Mouse (Mus musculus) limb, embryonic 14.5 days (tissue): ENCODE measurements at regions not wholly inside any gene's neighbourhood (a gene's known extent, or its start where the extent isn't known, plus 50 kb on each side); places are given as distances from the start of the nearest gene placed in this dataset.

Source experiments
- ATAC-seq: fragments of 200-750 bp; cut with Nextera tagmentation; 2 replicates; pipeline ENCODE4 v1.8.0; 2017; ENCODE audit warnings: low read depth, moderate number of reproducible peaks, moderate TSS enrichment; ENCODE audit not compliant: low FRiP score
- DNase-seq: peaks from one replicate; pipeline ENCODE4 v3.0.0-alpha.2; 2015; ENCODE audit warnings: low spot score
- H3K27ac ChIP-seq: fragments of 300-500 bp; sonication (generic); replicated peaks from 2 replicates; pipeline ENCODE4 v1.5.1; 2014; ENCODE audit warnings: low read depth, mild to moderate bottlenecking, low read length, moderate library complexity, mixed read lengths
- H3K27me3 ChIP-seq: fragments of 300-500 bp; sonication (generic); 2 replicates; pipeline ENCODE4 v1.6.1; 2014; ENCODE audit warnings: low read length, mixed read lengths; ENCODE audit not compliant: control insufficient read depth, insufficient read depth
- H3K36me3 ChIP-seq: fragments of 300-500 bp; sonication (generic); 2 replicates; pipeline ENCODE4 v1.6.1; 2014; ENCODE audit warnings: mild to moderate bottlenecking, low read length, moderate library complexity, mixed read lengths; ENCODE audit not compliant: control insufficient read depth, insufficient read depth
- H3K4me1 ChIP-seq: fragments of 300-500 bp; sonication (generic); 2 replicates; pipeline ENCODE4 v1.6.1; 2014; ENCODE audit warnings: antibody characterized with exemption, low read length, mixed read lengths; ENCODE audit not compliant: control insufficient read depth, insufficient read depth
- H3K4me2 ChIP-seq: fragments of 300-500 bp; sonication (generic); replicated peaks from 2 replicates; pipeline ENCODE4 v1.6.1; 2014; ENCODE audit warnings: low read depth, mild to moderate bottlenecking, low read length, moderate library complexity; ENCODE audit not compliant: severe bottlenecking
- H3K4me3 ChIP-seq: fragments of 300-500 bp; sonication (generic); replicated peaks from 2 replicates; pipeline ENCODE4 v1.5.1; 2014; ENCODE audit warnings: low read length
- H3K9ac ChIP-seq: fragments of 300-500 bp; sonication (generic); 2 replicates; pipeline ENCODE4 v1.6.1; 2014; ENCODE audit warnings: mild to moderate bottlenecking, low read depth, low read length, moderate library complexity; ENCODE audit not compliant: severe bottlenecking
- H3K9me3 ChIP-seq: fragments of 300-500 bp; sonication (generic); 2 replicates; pipeline ENCODE4 v1.6.1; 2016; ENCODE audit warnings: low read length; ENCODE audit not compliant: control insufficient read depth
- POLR2A ChIP-seq: fragments of 200-500 bp; IDR thresholded peaks from 2 replicates; pipeline ENCODE4 v1.8.0; 2012; ENCODE audit warnings: inconsistent platforms, mild to moderate bottlenecking, moderate library complexity, borderline replicate concordance; ENCODE audit not compliant: insufficient read depth, insufficient read length; ENCODE audit errors: extremely low read depth
- WGBS: fragments of 180-500 bp; shearing (Covaris S2); extraction: QIAGEN DNeasy Blood & Tissue Kit; methylation state at CpG from one replicate; pipeline ENCODE4 v1.1.7; 2014; 5-methylcytosine and 5-hydroxymethylcytosine counted together

- Histone ChIP-seq H3K36me3 (no peaks in the 10 kb centered on the region), H3K4me1 (no peaks in the 10 kb centered on the region), H3K27ac (no peak overlapping the region), H3K4me3 (no peak overlapping the region), H3K4me2 (no peak overlapping the region), H3K9ac (no peak overlapping the region), H3K27me3 (0 out of 2 replicates have a peak, but pooled peaks cover 4% of the 10 kb centered on the region), H3K9me3 (no peaks in the 10 kb centered on the region)
- no peak for ATAC-seq
- no peak for TF ChIP-seq POLR2A
- WGBS = 72% methylated on average over 2 of the region's 2 CpGs
- DNase-seq = no peak
Measured at GRCm38 (mm10) chrX:158615096-158615495, 572.0 kb upstream of the Cnksr2 start.

DNA sequence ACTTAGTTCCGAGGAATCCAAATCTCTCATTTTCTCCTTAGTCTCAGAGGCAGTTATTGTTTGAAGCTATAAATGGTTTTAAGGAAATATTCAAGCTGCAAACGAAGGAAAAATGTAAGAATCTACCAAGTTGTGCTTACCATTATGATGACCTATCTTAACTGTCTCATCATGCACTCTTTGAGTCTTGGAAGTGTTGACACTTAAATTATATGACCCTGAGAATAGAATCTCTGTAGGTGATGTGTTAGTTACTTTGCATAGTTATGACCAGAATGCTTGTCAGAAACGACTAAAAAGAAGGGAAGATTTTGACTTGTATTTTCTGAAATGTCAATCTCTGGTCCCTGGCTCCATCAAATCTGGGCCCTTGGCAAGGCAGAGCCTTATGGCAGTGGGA is 582.7 kb upstream of the Rps6ka3 start:
- no peak for TF ChIP-seq POLR2A
- ATAC-seq = no peak
- H3K36me3 ChIP-seq = no peaks in the 10 kb centered on the region
- DNase-seq = no peak
- H3K4me2 ChIP-seq = no peak overlapping the region
- no peak overlapping the region for H3K9ac ChIP-seq
- no peaks in the 10 kb centered on the region for H3K9me3 ChIP-seq
- H3K27ac ChIP-seq = no peak overlapping the region
- no peaks in the 10 kb centered on the region for H3K27me3 ChIP-seq
- H3K4me3 ChIP-seq = no peak overlapping the region
- H3K4me1 ChIP-seq = no peaks in the 10 kb centered on the region
- WGBS = 63% methylated on average over 3 of the region's 3 CpGs

DNA sequence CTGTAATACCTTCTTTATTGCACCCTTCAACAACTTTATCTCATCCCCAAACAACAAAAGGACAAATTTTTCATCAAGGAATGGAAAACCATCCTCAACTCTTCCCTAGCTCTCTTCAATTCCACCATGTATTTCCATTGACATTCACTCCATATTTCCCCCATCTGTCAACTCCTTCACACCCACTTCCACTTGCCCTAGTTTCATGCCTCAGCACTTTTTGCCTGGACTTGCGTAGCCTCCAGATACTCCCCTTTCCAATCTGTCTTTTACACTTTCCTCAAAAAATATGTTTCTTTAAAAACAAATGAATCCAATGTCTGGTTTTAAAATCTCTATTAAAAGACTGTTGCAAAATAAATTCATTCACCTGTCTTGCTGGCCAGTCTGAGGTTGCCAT is 577.7 kb upstream of the Rps6ka3 start:
- 87% methylated on average over 1 of the region's 1 CpGs for WGBS
- H3K4me1 ChIP-seq = no peaks in the 10 kb centered on the region
- H3K9ac ChIP-seq = no peak overlapping the region
- TF ChIP-seq POLR2A = no peak
- no peak for DNase-seq
- ATAC-seq = no peak
- no peak overlapping the region for H3K4me3 ChIP-seq
- H3K27me3 ChIP-seq = no peaks in the 10 kb centered on the region
- no peaks in the 10 kb centered on the region for H3K36me3 ChIP-seq
- no peak overlapping the region for H3K4me2 ChIP-seq
- H3K9me3 ChIP-seq = no peaks in the 10 kb centered on the region
- H3K27ac ChIP-seq = no peak overlapping the region

DNA sequence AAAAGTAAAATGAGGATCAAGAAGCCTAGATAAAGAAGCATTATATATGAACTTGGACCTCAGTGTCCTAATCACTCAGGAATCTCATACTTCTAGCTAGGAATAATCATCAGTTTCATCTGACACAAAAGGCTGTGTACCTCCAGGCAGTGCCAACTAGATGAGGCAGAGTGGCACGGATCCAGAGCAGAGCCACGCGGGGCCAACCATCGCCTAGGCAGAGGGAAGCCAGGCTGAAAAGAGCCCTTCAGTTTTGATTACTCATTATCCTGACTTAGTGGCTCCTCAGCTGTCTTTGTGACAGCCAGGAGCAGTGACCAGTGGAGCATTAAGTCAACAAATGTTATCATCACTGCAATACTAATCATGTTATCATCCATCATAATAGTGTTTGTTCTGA is 557.9 kb upstream of the Rps6ka3 start:
- DNase-seq (no peak), ATAC-seq (no peak)
- H3K4me1 ChIP-seq = no peaks in the 10 kb centered on the region
- H3K4me2 ChIP-seq = no peak overlapping the region
- no peak overlapping the region for H3K4me3 ChIP-seq
- 89% methylated on average over 4 of the region's 4 CpGs for WGBS
- no peaks in the 10 kb centered on the region for H3K36me3 ChIP-seq
- H3K9me3 ChIP-seq = no peaks in the 10 kb centered on the region
- no peak overlapping the region for H3K27ac ChIP-seq
- H3K27me3 ChIP-seq = no peaks in the 10 kb centered on the region
- H3K9ac ChIP-seq = no peak overlapping the region
- TF ChIP-seq POLR2A = no peak

GRCm38 (mm10) chrX:158656188-158656587 is 553.9 kb upstream of the Rps6ka3 start:
- WGBS = 78% methylated on average over 4 of the region's 4 CpGs
- no peaks in the 10 kb centered on the region for H3K36me3 ChIP-seq
- no peaks in the 10 kb centered on the region for H3K9me3 ChIP-seq

GRCm38 (mm10) chrX:158694191-158694590 is 515.9 kb upstream of the Rps6ka3 start:
- Histone ChIP-seq H3K4me3 (no peak overlapping the region), H3K27me3 (no peaks in the 10 kb centered on the region), H3K4me1 (no peaks in the 10 kb centered on the region), H3K9me3 (no peaks in the 10 kb centered on the region), H3K9ac (no peak overlapping the region), H3K4me2 (no peak overlapping the region), H3K27ac (no peak overlapping the region), H3K36me3 (no peaks in the 10 kb centered on the region)
- ATAC-seq (no peak), DNase-seq (no peak)
- TF ChIP-seq POLR2A = no peak
- 93% methylated on average over 1 of the region's 1 CpGs for WGBS

More at GRCm38 (mm10) chrX:158656188-158656587, 553.9 kb upstream of the Rps6ka3 start:
- Histone ChIP-seq H3K27me3 (no peaks in the 10 kb centered on the region), H3K27ac (no peak overlapping the region), H3K4me1 (no peaks in the 10 kb centered on the region), H3K4me3 (no peak overlapping the region), H3K9ac (no peak overlapping the region), H3K4me2 (no peak overlapping the region)
- DNase-seq = no peak
- no peak for TF ChIP-seq POLR2A
- no peak for ATAC-seq
